Mouse (Mus musculus): ENCODE measurements around the gene Gm47995. TPM values are rescaled to one million over a fixed set of nuclear protein-coding genes. Genes with fewer than 3 reads are reported as not detected.

Gm47995 gene
- total RNA-seq, 2 experiments from 2014 or later: 3.4 TPM; not detected in 1

- ATAC-seq (replicated peaks; ENCODE audit: low FRiP score, low TSS enrichment, poor library complexity, severe bottlenecking): no peak
Measured at GRCm38 (mm10) chr1:151222561-151223267, 24.5 kb downstream of the Gm47995 start.

GRCm38 (mm10) chr1:151223377-151223776 is 25.1 kb downstream of the Gm47995 start:
- no peak for ATAC-seq (replicated peaks; ENCODE audit: low FRiP score, low TSS enrichment, poor library complexity, severe bottlenecking)

- ATAC-seq (replicated peaks; ENCODE audit: low FRiP score, low TSS enrichment, poor library complexity, severe bottlenecking): no peak
Measured at GRCm38 (mm10) chr1:151224536-151224935, 26.3 kb downstream of the Gm47995 start.

GRCm38 (mm10) chr1:151227506-151227905 is 29.3 kb downstream of the Gm47995 start:
- no peak for ATAC-seq (replicated peaks; ENCODE audit: low FRiP score, low TSS enrichment, poor library complexity, severe bottlenecking)

- no peak for ATAC-seq (replicated peaks; ENCODE audit: low FRiP score, low TSS enrichment, poor library complexity, severe bottlenecking)
Measured at GRCm38 (mm10) chr1:151228320-151228989, 30.2 kb downstream of the Gm47995 start.

- no peak for ATAC-seq (replicated peaks; ENCODE audit: low FRiP score, low TSS enrichment, poor library complexity, severe bottlenecking)
Measured at GRCm38 (mm10) chr1:151232346-151232745, 34.1 kb downstream of the Gm47995 start.

GRCm38 (mm10) chr1:151233756-151234155 is 35.5 kb downstream of the Gm47995 start:
- no peak for ATAC-seq (replicated peaks; ENCODE audit: low FRiP score, low TSS enrichment, poor library complexity, severe bottlenecking)

- no peak for ATAC-seq (replicated peaks; ENCODE audit: low FRiP score, low TSS enrichment, poor library complexity, severe bottlenecking)
Measured at GRCm38 (mm10) chr1:151235574-151235973, 37.3 kb downstream of the Gm47995 start.

GRCm38 (mm10) chr1:151236141-151236930 is 38.1 kb downstream of the Gm47995 start:
- ATAC-seq (replicated peaks; ENCODE audit: low FRiP score, low TSS enrichment, poor library complexity, severe bottlenecking): no peak

GRCm38 (mm10) chr1:151237780-151238179 is 39.5 kb downstream of the Gm47995 start:
- ATAC-seq (replicated peaks; ENCODE audit: low FRiP score, low TSS enrichment, poor library complexity, severe bottlenecking): no peak

GRCm38 (mm10) chr1:151243332-151243731 is 45.1 kb downstream of the Gm47995 start:
- no peak for ATAC-seq (replicated peaks; ENCODE audit: low FRiP score, low TSS enrichment, poor library complexity, severe bottlenecking)

GRCm38 (mm10) chr1:151244013-151244412 is 45.8 kb downstream of the Gm47995 start:
- no peak for ATAC-seq (replicated peaks; ENCODE audit: low FRiP score, low TSS enrichment, poor library complexity, severe bottlenecking)

- ATAC-seq (replicated peaks; ENCODE audit: low FRiP score, low TSS enrichment, poor library complexity, severe bottlenecking): no peak
Measured at GRCm38 (mm10) chr1:151244761-151245160, 46.5 kb downstream of the Gm47995 start.

- no peak for ATAC-seq (replicated peaks; ENCODE audit: low FRiP score, low TSS enrichment, poor library complexity, severe bottlenecking)
Measured at GRCm38 (mm10) chr1:151245165-151245564, 46.9 kb downstream of the Gm47995 start.

- ATAC-seq (replicated peaks; ENCODE audit: low FRiP score, low TSS enrichment, poor library complexity, severe bottlenecking): no peak
Measured at GRCm38 (mm10) chr1:151245846-151246245, 47.6 kb downstream of the Gm47995 start.

Other genes with a start within 250 kb of the Gm47995 start
- 0.02 TPM in 1 of 2 replicates, not detected in the other for gene Hmcn1, start 205.0 kb upstream of the Gm47995 start, total RNA-seq (2014; fragmentation: Nextera tagmentation)
- gene Hmcn1, start 205.0 kb upstream of the Gm47995 start, total RNA-seq (2017): not detected in 2 replicates
- gene Gm47985, start 15.9 kb upstream of the Gm47995 start, total RNA-seq (2014; fragmentation: Nextera tagmentation): 0.69 TPM in 1 of 2 replicates, not detected in the other
- gene Gm47985, start 15.9 kb upstream of the Gm47995 start, total RNA-seq (2017): 0.19 TPM in 1 of 2 replicates, not detected in the other
- 0.64 TPM in 1 of 2 replicates, not detected in the other for gene Gm8947, start 6.1 kb upstream of the Gm47995 start, total RNA-seq (2014; fragmentation: Nextera tagmentation)
- 0.27 TPM in 1 of 2 replicates, not detected in the other for gene Gm8947, start 6.1 kb upstream of the Gm47995 start, total RNA-seq (2017)
- gene 3110040M04Rik, start 5.7 kb downstream of the Gm47995 start, total RNA-seq (2014; fragmentation: Nextera tagmentation): not detected in 2 replicates
- gene 3110040M04Rik, start 5.7 kb downstream of the Gm47995 start, total RNA-seq (2017): 3.3 TPM in 1 of 2 replicates, not detected in the other
- gene Gm47996, start 11.7 kb downstream of the Gm47995 start, total RNA-seq (2014; fragmentation: Nextera tagmentation): not detected in 2 replicates
- gene Gm47996, start 11.7 kb downstream of the Gm47995 start, total RNA-seq (2017): not detected in 2 replicates
- 209 and 234 TPM in 2 replicates for gene Ivns1abp, start 146.0 kb downstream of the Gm47995 start, total RNA-seq (2014; fragmentation: Nextera tagmentation)
- 309 and 378 TPM in 2 replicates for gene Ivns1abp, start 146.0 kb downstream of the Gm47995 start, total RNA-seq (2017)
- gene Swt1, start 230.0 kb downstream of the Gm47995 start, total RNA-seq (2014; fragmentation: Nextera tagmentation): 22.3 and 41.0 TPM in 2 replicates
- 23.5 and 35.5 TPM in 2 replicates for gene Swt1, start 230.0 kb downstream of the Gm47995 start, total RNA-seq (2017)
- 42.4 and 44.1 TPM in 2 replicates for gene Trmt1l, start 230.1 kb downstream of the Gm47995 start, total RNA-seq (2014; fragmentation: Nextera tagmentation)
- 29.1 and 33.0 TPM in 2 replicates for gene Trmt1l, start 230.1 kb downstream of the Gm47995 start, total RNA-seq (2017)

Data from megakaryocyte-erythroid progenitor cell, adult 5-6 weeks (primary cell).